Mouse (Mus musculus) CH12.LX (cell line): ENCODE results near the gene Ncoa3.

Experiments used
- CTCF ChIP-seq, 2 experiments: IDR thresholded peaks in 1 of 2; conservative IDR thresholded peaks in 1 of 2; 2 replicates each; pipeline ENCODE4 v1.5.1; 2011 to 2012; ENCODE audit warnings: low read depth in 2 of 2, low read length in 2 of 2, improper control_type of control experiment in 1 of 2, inconsistent platforms in 1 of 2, mild to moderate bottlenecking in 1 of 2, moderate library complexity in 1 of 2
- EP300 ChIP-seq: IDR thresholded peaks from 2 replicates; pipeline ENCODE4 v1.6.1; 2011; ENCODE audit warnings: low read length, improper control_type of control experiment
- MAX ChIP-seq: IDR thresholded peaks from 2 replicates; pipeline ENCODE4 v1.6.1; 2011; ENCODE audit warnings: low read length, improper control_type of control experiment
- NELFE ChIP-seq: IDR thresholded peaks from 2 replicates; pipeline ENCODE4 v1.6.1; 2011; ENCODE audit warnings: low read depth, low read length, improper control_type of control experiment
- POLR2A ChIP-seq: IDR thresholded peaks from 2 replicates; pipeline ENCODE4 v1.6.1; 2011; ENCODE audit warnings: low read depth, mild to moderate bottlenecking, improper control_type of control experiment, low read length
- POLR2AphosphoS2 ChIP-seq: IDR thresholded peaks from 2 replicates; pipeline ENCODE4 v1.6.1; 2011; ENCODE audit warnings: low read depth, low read length, improper control_type of control experiment
- RAD21 ChIP-seq: IDR thresholded peaks from 2 replicates; pipeline ENCODE4 v1.6.1; 2011; ENCODE audit warnings: low read depth, mild to moderate bottlenecking, low read length, improper control_type of control experiment, moderate library complexity
- RCOR1 ChIP-seq: conservative IDR thresholded peaks from 2 replicates; pipeline ENCODE4 v1.6.1; 2012; ENCODE audit warnings: low read depth, mild to moderate bottlenecking, inconsistent platforms, low read length, improper control_type of control experiment
- USF1 ChIP-seq: IDR thresholded peaks from 2 replicates; pipeline ENCODE4 v1.6.1; 2014; ENCODE audit warnings: low read depth, mild to moderate bottlenecking, inconsistent platforms, low read length, improper control_type of control experiment
- ZKSCAN1 ChIP-seq: IDR thresholded peaks from 2 replicates; pipeline ENCODE4 v1.6.1; 2012; ENCODE audit warnings: low read depth, inconsistent platforms, low read length, improper control_type of control experiment, borderline replicate concordance

GRCm38 (mm10) chr2:165984318-165984717, 8.1 kb upstream of the Ncoa3 start:
- TF ChIP-seq RCOR1, result no peak
- TF ChIP-seq USF1, result no peak
- no peak for TF ChIP-seq CTCF (conservative IDR thresholded peaks at IDR 0.05 in 1 of 2, IDR thresholded peaks at IDR 0.05 in 1 of 2; ENCODE audit: low read depth in 2 of 2, low read length in 2 of 2)
- no peak for TF ChIP-seq MAX
- TF ChIP-seq NELFE, result no peak
- TF ChIP-seq EP300, result no peak
- no peak for TF ChIP-seq POLR2AphosphoS2
- no peak for TF ChIP-seq RAD21
- TF ChIP-seq POLR2A, result no peak
- TF ChIP-seq ZKSCAN1, result no peak
